Mouse (Mus musculus) gonadal fat pad, adult 2 months (tissue): ENCODE results near the gene Tgfbr2. TPM values are rescaled to one million over a fixed set of nuclear protein-coding genes. Genes with fewer than 3 reads are reported as not detected.

Source experiments
- DNase-seq: peaks from one replicate; pipeline ENCODE4 v3.0.0-alpha.2; 2012; ENCODE audit warnings: low read depth
- polyA plus RNA-seq: library from polyadenylated mRNA; depleted of rRNA; stranded (reverse); fragments of >200 nt; gene quantifications from 2 replicates; pipeline ENCODE4 v1.2.3, GENCODE M21; 2012

Tgfbr2 gene
- polyA plus RNA-seq, 1 experiment, result 42.5 TPM

- DNase-seq, result no peak
These were observed 18.3 kb upstream of the Tgfbr2 start for GRCm38 (mm10) chr9:116193535-116193881.

- DNase-seq, result no peak
These were observed 17.8 kb upstream of the Tgfbr2 start for GRCm38 (mm10) chr9:116192826-116193534.

- DNase-seq, result no peak
These were observed 17.1 kb upstream of the Tgfbr2 start for GRCm38 (mm10) chr9:116192253-116192652.

- DNase-seq, result no peak
These were observed 14.7 kb upstream of the Tgfbr2 start for GRCm38 (mm10) chr9:116189831-116190230.

GRCm38 (mm10) chr9:116188952-116189666 lies 13.9 kb upstream of the Tgfbr2 start:
- no peak for DNase-seq

DNA sequence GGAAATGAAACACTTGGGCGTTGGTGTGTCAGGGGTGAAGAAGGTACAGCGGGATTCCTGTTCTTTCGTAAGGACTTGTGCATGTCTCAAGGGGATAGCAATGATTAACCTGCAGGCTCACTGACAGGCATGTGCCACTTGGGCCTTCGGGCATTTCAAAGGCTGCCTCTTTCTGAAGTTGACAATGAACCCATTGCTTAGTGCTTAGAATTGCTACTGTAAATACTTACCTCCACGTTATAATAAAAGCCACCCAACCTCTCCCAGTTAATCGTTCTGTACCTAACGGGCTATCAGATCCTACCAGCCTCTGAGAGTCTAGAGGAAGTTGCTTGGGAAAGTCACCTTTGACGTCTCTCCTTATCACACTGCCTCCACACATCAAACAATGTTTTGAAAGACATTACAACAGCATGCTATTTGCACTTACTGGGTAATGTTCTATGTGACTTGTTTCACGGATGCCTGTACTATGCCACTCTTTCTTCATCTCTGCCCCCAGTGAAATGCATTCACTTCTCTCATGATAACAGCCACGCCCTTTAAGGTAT lies 12.1 kb upstream of the Tgfbr2 start:
- no peak for DNase-seq

DNA sequence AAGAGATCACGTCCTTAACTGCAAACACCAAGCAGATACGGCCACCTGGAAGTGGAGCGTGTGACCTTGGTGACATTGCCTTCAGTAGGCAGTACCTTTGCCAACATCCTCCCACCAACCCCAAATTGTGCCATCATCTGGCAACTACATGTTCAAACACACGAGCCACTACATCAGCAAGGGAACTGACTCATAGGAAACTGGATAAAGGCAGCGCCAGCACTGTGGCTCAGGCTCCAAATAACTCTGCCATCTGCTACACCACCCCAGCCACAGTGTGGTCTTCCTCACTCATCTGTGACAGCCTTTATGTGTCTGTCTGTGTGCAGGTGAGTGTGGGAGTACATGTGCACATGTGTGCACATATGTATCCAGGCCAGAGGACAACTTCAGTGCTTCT lies 9.7 kb upstream of the Tgfbr2 start:
- DNase-seq, result no peak

- no peak for DNase-seq
These were observed 7.9 kb upstream of the Tgfbr2 start for GRCm38 (mm10) chr9:116183035-116183434.

GRCm38 (mm10) chr9:116181608-116182007 lies 6.4 kb upstream of the Tgfbr2 start:
- DNase-seq, result no peak

DNA sequence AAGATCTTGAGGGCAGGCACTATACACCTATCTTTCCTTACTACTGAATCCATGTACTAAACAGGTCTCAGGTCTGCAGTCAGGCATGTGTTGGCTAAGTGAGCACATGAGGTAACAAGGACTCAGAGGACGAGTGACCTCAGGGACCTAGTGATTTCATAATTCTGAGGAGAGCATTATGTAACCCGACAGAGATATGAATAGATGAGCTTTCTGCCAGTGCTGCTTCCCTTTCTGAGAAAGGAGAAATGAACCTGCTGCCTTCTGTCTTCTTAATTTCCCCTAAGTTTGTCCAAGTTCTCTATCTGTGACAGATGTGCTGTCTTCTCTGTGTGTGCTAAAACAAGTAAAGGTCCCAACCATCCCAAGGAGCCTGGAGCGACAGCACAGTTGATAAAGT lies 3.0 kb upstream of the Tgfbr2 start:
- no peak for DNase-seq

GRCm38 (mm10) chr9:116177108-116177507 lies 1.9 kb upstream of the Tgfbr2 start:
- no peak for DNase-seq

- no peak for DNase-seq
These were observed 442 bp upstream of the Tgfbr2 start for GRCm38 (mm10) chr9:116175488-116176115.

DNA sequence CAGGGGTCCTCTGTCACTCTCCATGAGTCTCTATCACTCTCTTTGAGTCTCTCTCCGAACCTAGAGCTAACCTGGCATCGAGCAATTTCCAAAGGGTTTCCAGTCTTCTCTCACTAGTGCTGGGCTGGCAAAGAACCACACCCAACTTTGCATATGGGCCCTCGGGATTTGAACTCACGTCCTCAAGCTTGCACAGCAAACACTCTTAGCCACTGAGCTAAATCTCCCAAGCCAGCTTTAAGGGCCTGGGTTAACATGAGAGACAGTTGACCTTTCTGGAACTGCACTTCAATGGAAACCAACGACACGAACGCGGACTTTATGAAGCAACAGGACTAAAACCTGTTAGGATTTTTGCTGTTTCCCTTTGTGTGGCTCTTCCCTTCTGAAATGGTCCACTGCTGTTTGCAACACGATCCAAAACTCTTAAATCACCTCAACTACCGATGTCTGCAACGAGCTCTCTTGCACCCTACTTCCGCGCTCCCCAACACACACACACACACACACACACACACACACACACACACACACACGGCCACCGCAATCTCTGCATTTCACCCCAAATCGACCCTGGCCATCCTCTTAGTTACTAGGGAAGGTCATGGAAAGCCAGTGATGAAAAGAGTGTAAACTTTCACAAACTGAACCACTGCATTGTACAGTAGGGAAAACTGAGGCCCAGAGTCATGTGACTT lies 1.5 kb downstream of the Tgfbr2 start:
- no peak for DNase-seq

GRCm38 (mm10) chr9:116173059-116173458 lies 2.1 kb downstream of the Tgfbr2 start:
- no peak for DNase-seq

DNA sequence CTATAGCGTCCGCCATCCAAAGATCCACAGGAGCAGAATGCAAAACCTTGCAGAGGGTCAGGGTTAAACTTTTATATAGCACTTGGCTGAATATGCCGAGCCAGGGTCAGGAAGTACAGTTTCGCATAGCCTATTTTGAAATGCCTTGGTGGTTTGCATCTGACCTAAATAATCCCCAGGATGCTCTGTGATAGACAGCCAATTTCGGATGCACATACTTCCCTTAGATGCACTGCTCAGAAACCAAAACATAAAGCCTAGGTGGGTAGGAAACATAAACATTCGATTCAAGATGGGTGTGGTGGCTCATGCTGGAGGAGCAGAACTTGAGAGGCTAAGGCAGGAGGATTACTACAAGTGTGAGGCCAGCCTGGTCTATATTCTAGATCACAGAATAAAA lies 6.1 kb downstream of the Tgfbr2 start:
- no peak for DNase-seq

DNA sequence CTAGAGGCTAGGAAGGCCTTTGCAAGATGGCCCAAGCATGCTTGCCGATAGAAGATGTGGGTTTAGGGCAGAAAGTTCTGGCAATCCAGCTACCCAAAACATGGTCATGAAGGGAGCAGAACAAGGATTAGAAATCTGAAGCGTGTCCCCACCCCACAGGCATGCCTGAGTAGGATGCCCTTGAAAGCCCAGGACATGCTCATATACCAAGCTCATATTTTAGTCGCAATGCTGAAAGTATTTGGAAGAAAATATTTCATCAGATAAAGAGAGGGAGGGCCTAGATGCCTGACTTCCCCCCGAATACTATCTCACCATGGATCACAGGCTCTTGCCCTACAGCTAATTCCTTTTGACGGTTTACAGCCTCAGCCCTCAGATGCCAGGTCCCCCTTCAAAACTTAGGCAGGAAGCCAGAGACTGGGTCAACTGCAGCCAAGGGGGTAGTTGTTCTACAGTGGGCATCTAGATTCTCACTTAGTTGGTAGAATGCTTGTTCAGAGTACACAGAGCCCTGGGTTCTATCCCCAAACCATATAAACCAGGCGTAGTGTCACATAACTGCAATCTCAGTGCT lies 7.8 kb downstream of the Tgfbr2 start:
- no peak for DNase-seq

- DNase-seq, result no peak
These were observed 8.8 kb downstream of the Tgfbr2 start for GRCm38 (mm10) chr9:116166363-116166762.

- no peak for DNase-seq
These were observed 11.3 kb downstream of the Tgfbr2 start for GRCm38 (mm10) chr9:116163883-116164282.

- no peak for DNase-seq
These were observed 12.2 kb downstream of the Tgfbr2 start for GRCm38 (mm10) chr9:116162866-116163374.

GRCm38 (mm10) chr9:116160860-116161259 lies 14.3 kb downstream of the Tgfbr2 start:
- no peak for DNase-seq

GRCm38 (mm10) chr9:116160067-116160466 lies 15.1 kb downstream of the Tgfbr2 start:
- DNase-seq, result no peak

DNA sequence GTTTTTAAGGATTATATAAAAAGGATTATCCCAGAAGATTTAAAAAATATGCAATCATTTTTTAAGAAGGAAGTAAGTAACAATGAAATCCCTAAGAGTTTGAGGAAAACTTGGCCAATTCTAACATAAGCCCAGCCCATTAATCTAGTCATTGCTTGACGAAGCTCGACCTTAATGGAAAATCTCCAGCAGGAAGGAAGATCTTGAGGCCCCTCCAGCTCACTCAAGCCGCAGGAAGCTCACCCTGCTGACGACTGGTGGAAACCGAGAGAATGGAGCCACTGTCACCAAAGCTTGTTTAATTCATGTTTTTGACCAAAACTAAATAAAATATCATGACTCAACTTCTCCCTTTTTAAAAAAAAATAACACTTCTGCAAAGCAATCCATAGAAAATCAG lies 18.7 kb downstream of the Tgfbr2 start:
- DNase-seq, result no peak
